Mouse (Mus musculus) forebrain, embryonic 15.5 days (tissue): ENCODE data around the gene Ccdc71. TPM values are rescaled to one million over a fixed set of nuclear protein-coding genes. Genes with fewer than 3 reads are reported as not detected.

Source experiments
- ATAC-seq: fragments of 200-750 bp; cut with Nextera tagmentation; replicated peaks from 2 replicates; pipeline ENCODE4 v1.8.0; 2017; ENCODE audit warnings: mild to moderate bottlenecking, moderate TSS enrichment, moderate library complexity
- H3K27ac ChIP-seq: fragments of 300-500 bp; sonication (generic); replicated peaks from 2 replicates; pipeline ENCODE4 v1.5.1; 2015; ENCODE audit warnings: mild to moderate bottlenecking, inconsistent platforms
- H3K27me3 ChIP-seq: fragments of 300-500 bp; sonication (generic); 2 replicates; pipeline ENCODE4 v1.6.1; 2015; ENCODE audit warnings: inconsistent platforms
- H3K36me3 ChIP-seq: fragments of 300-500 bp; sonication (generic); 2 replicates; pipeline ENCODE4 v1.6.1; 2015; ENCODE audit warnings: mild to moderate bottlenecking, inconsistent platforms
- H3K4me1 ChIP-seq: fragments of 300-500 bp; sonication (generic); 2 replicates; pipeline ENCODE4 v1.6.1; 2015; ENCODE audit warnings: inconsistent platforms
- H3K4me2 ChIP-seq: fragments of 300-500 bp; sonication (generic); replicated peaks from 2 replicates; pipeline ENCODE4 v1.6.1; 2015; ENCODE audit warnings: mild to moderate bottlenecking, inconsistent platforms
- H3K4me3 ChIP-seq: fragments of 300-500 bp; sonication (generic); 2 replicates; pipeline ENCODE4 v1.5.1; 2015; ENCODE audit warnings: mild to moderate bottlenecking, inconsistent platforms
- H3K9ac ChIP-seq: fragments of 300-500 bp; sonication (generic); replicated peaks from 2 replicates; pipeline ENCODE4 v1.6.1; 2015; ENCODE audit warnings: mild to moderate bottlenecking, inconsistent platforms
- H3K9me3 ChIP-seq: fragments of 300-500 bp; sonication (generic); 2 replicates; pipeline ENCODE4 v1.6.1; 2016; ENCODE audit warnings: inconsistent platforms
- WGBS: fragments of 180-500 bp; shearing (Covaris S2); methylation state at CpG from one replicate; pipeline ENCODE4 v1.1.7; 2015; ENCODE audit warnings: mixed read lengths; 5-methylcytosine and 5-hydroxymethylcytosine counted together
- polyA plus RNA-seq: library from polyadenylated mRNA; unstranded; fragments of >200 nt; fragmentation: Nextera tagmentation; extraction: Ambion mirVana; gene quantifications from 2 replicates; pipeline ENCODE4 v1.2.1, GENCODE M21; 2015

Gene Ccdc71
- polyA plus RNA-seq, 1 experiment from 2014 or later, result 60.9 TPM

GRCm38 (mm10) chr9:108461675-108462074 lies 1.3 kb downstream of the Ccdc71 start:
- H3K9ac ChIP-seq, result no peak overlapping the region
- no peaks in the 10 kb centered on the region for H3K9me3 ChIP-seq
- no peak overlapping the region for H3K27ac ChIP-seq
- H3K36me3 ChIP-seq, result peaks cover 36% of the 10 kb centered on the region
- no peaks in the 10 kb centered on the region for H3K27me3 ChIP-seq
- H3K4me1 ChIP-seq, result peaks cover 15% of the 10 kb centered on the region
- peak overlapping the region; percentile 93 for H3K4me3 ChIP-seq
- ATAC-seq, result no peak
- WGBS, result 90% methylated on average over 5 of the region's 5 CpGs
- peak overlapping the region; percentile 85 for H3K4me2 ChIP-seq

- H3K36me3 ChIP-seq, result peaks cover 41% of the 10 kb centered on the region
- peaks cover 15% of the 10 kb centered on the region for H3K4me1 ChIP-seq
- 93% methylated on average over 10 of the region's 10 CpGs for WGBS
- no peaks in the 10 kb centered on the region for H3K27me3 ChIP-seq
- H3K9me3 ChIP-seq, result no peaks in the 10 kb centered on the region
- no peak for ATAC-seq
- H3K4me2 ChIP-seq, result no peak overlapping the region
- no peak overlapping the region for H3K27ac ChIP-seq
- no peak overlapping the region for H3K9ac ChIP-seq
- H3K4me3 ChIP-seq, result no peak overlapping the region
Measured at GRCm38 (mm10) chr9:108462192-108462591, 1.9 kb downstream of the Ccdc71 start.

- H3K27me3 ChIP-seq, result no peaks in the 10 kb centered on the region
- H3K27ac ChIP-seq, result no peak overlapping the region
- H3K4me3 ChIP-seq, result no peak overlapping the region
- no peak overlapping the region for H3K4me2 ChIP-seq
- no peak overlapping the region for H3K9ac ChIP-seq
- H3K36me3 ChIP-seq, result peaks cover 41% of the 10 kb centered on the region
- ATAC-seq, result no peak
- H3K9me3 ChIP-seq, result no peaks in the 10 kb centered on the region
- H3K4me1 ChIP-seq, result peaks cover 15% of the 10 kb centered on the region
- WGBS, result 97% methylated on average over 9 of the region's 9 CpGs
Measured at GRCm38 (mm10) chr9:108463713-108464112, 3.4 kb downstream of the Ccdc71 start.

- Histone ChIP-seq H3K4me3 (no peak overlapping the region), H3K9ac (no peak overlapping the region), H3K27ac (no peak overlapping the region), H3K27me3 (no peaks in the 10 kb centered on the region), H3K36me3 (peaks cover 41% of the 10 kb centered on the region), H3K9me3 (no peaks in the 10 kb centered on the region), H3K4me1 (peaks cover 10% of the 10 kb centered on the region), H3K4me2 (no peak overlapping the region)
- ATAC-seq, result no peak
- WGBS, result 95% methylated on average over 2 of the region's 2 CpGs
Measured at GRCm38 (mm10) chr9:108466219-108466618, 5.9 kb downstream of the Ccdc71 start.

- Histone ChIP-seq H3K4me2 (no peak overlapping the region), H3K4me1 (no peaks in the 10 kb centered on the region), H3K4me3 (no peak overlapping the region), H3K9ac (no peak overlapping the region), H3K27me3 (no peaks in the 10 kb centered on the region), H3K9me3 (no peaks in the 10 kb centered on the region), H3K27ac (no peak overlapping the region), H3K36me3 (peaks cover 26% of the 10 kb centered on the region)
- WGBS, result 77% methylated on average over 5 of the region's 5 CpGs
- no peak for ATAC-seq
Measured at GRCm38 (mm10) chr9:108469430-108469829, 9.1 kb downstream of the Ccdc71 start.

- no peak for ATAC-seq
- no peaks in the 10 kb centered on the region for H3K9me3 ChIP-seq
- 79% methylated on average over 4 of the region's 4 CpGs for WGBS
- H3K36me3 ChIP-seq, result peaks cover 22% of the 10 kb centered on the region
- H3K4me3 ChIP-seq, result no peak overlapping the region
- no peaks in the 10 kb centered on the region for H3K4me1 ChIP-seq
- no peak overlapping the region for H3K4me2 ChIP-seq
- H3K9ac ChIP-seq, result no peak overlapping the region
- H3K27ac ChIP-seq, result no peak overlapping the region
- no peaks in the 10 kb centered on the region for H3K27me3 ChIP-seq
Measured at GRCm38 (mm10) chr9:108469845-108470244, 9.5 kb downstream of the Ccdc71 start.

- H3K9ac ChIP-seq, result no peak overlapping the region
- ATAC-seq, result no peak
- H3K27ac ChIP-seq, result no peak overlapping the region
- H3K9me3 ChIP-seq, result no peaks in the 10 kb centered on the region
- H3K27me3 ChIP-seq, result no peaks in the 10 kb centered on the region
- H3K36me3 ChIP-seq, result no peaks in the 10 kb centered on the region
- H3K4me1 ChIP-seq, result peaks cover 11% of the 10 kb centered on the region
- no peak overlapping the region for H3K4me2 ChIP-seq
- no peak overlapping the region for H3K4me3 ChIP-seq
- WGBS, result 62% methylated on average over 1 of the region's 1 CpGs
Measured at GRCm38 (mm10) chr9:108474528-108474927, 14.2 kb downstream of the Ccdc71 start.

GRCm38 (mm10) chr9:108478638-108479156 lies 18.4 kb downstream of the Ccdc71 start:
- H3K36me3 ChIP-seq, result no peaks in the 10 kb centered on the region
- ATAC-seq, result peak; percentile 55
- H3K4me3 ChIP-seq, result peak overlapping the region; percentile 41
- WGBS, result under 1% methylated on average over 20 of the region's 20 CpGs
- peaks cover 19% of the 10 kb centered on the region for H3K4me1 ChIP-seq
- peak overlapping the region; percentile 49 for H3K4me2 ChIP-seq
- no peaks in the 10 kb centered on the region for H3K27me3 ChIP-seq
- H3K27ac ChIP-seq, result peak overlapping the region; percentile 25; the same call in 1 of the 2 replicates
- H3K9me3 ChIP-seq, result no peaks in the 10 kb centered on the region
- 0 out of 2 replicates have a peak overlapping the region, but pooled peaks have one; percentile 28 for H3K9ac ChIP-seq

- WGBS, result 24% methylated on average over 11 of the region's 11 CpGs
Measured at GRCm38 (mm10) chr9:108479241-108479640, 18.9 kb downstream of the Ccdc71 start.

GRCm38 (mm10) chr9:108479721-108480351 lies 19.5 kb downstream of the Ccdc71 start, which contains the start of gene Lamb2:
TSS of gene Lamb2 (plus strand) at chr9:108479736.
- ATAC-seq, result peak; percentile 45; the same call in 1 of the 2 replicates
- peak within 1 kb of the TSS; percentile 41 for H3K4me3 ChIP-seq
- H3K27ac ChIP-seq, result peak within 1 kb of the TSS; percentile 25; the same call in 1 of the 2 replicates
- H3K9ac ChIP-seq, result peak within 1 kb of the TSS; percentile 37
- H3K4me1 ChIP-seq, result peaks cover 19% of the 10 kb centered on the region
- no peaks in the 10 kb centered on the region for H3K36me3 ChIP-seq
- H3K9me3 ChIP-seq, result no peaks in the 10 kb centered on the region
- H3K4me2 ChIP-seq, result peak within 1 kb of the TSS; percentile 49
- 5% methylated on average over 10 of the region's 10 CpGs for WGBS
- no peaks in the 10 kb centered on the region for H3K27me3 ChIP-seq

More at GRCm38 (mm10) chr9:108479241-108479640, 18.9 kb downstream of the Ccdc71 start:
- Histone ChIP-seq H3K27ac (peak overlapping the region; percentile 25; the same call in 1 of the 2 replicates), H3K36me3 (no peaks in the 10 kb centered on the region), H3K4me3 (peak overlapping the region; percentile 41), H3K4me2 (peak overlapping the region; percentile 49), H3K9ac (0 out of 2 replicates have a peak overlapping the region, but pooled peaks have one; percentile 28), H3K4me1 (peaks cover 19% of the 10 kb centered on the region), H3K9me3 (no peaks in the 10 kb centered on the region), H3K27me3 (no peaks in the 10 kb centered on the region)
- peak; percentile 7; the same call in 1 of the 2 replicates for ATAC-seq

GRCm38 (mm10) chr9:108480813-108481519 lies 20.6 kb downstream of the Ccdc71 start:
- Histone ChIP-seq H3K4me3 (no peak overlapping the region), H3K27me3 (no peaks in the 10 kb centered on the region), H3K9me3 (no peaks in the 10 kb centered on the region), H3K27ac (no peak overlapping the region), H3K4me2 (no peak overlapping the region), H3K4me1 (peaks cover 19% of the 10 kb centered on the region), H3K36me3 (no peaks in the 10 kb centered on the region), H3K9ac (no peak overlapping the region)
- no peak for ATAC-seq
- WGBS, result 93% methylated on average over 28 of the region's 28 CpGs

GRCm38 (mm10) chr9:108481520-108482210 lies 21.3 kb downstream of the Ccdc71 start:
- H3K27me3 ChIP-seq, result no peaks in the 10 kb centered on the region
- H3K4me3 ChIP-seq, result no peak overlapping the region
- ATAC-seq, result no peak
- H3K4me1 ChIP-seq, result peaks cover 19% of the 10 kb centered on the region
- no peaks in the 10 kb centered on the region for H3K36me3 ChIP-seq
- H3K9ac ChIP-seq, result no peak overlapping the region
- no peak overlapping the region for H3K27ac ChIP-seq
- WGBS, result 90% methylated on average over 19 of the region's 19 CpGs
- no peak overlapping the region for H3K4me2 ChIP-seq
- no peaks in the 10 kb centered on the region for H3K9me3 ChIP-seq
